Mouse (Mus musculus) ovary, postnatal 10 days (tissue): Measurements from ENCODE around the gene Dhrs4.

ENCODE experiments used
- DNase-seq: peaks from one replicate; pipeline ENCODE4 v3.0.0; 2022; ENCODE audit warnings: low spot score

The Dhrs4 gene

GRCm38 (mm10) chr14:55478651-55479599 is at the start of gene Dhrs4:
Dhrs4 (plus strand) TSS chr14:55478758.
- peak; percentile 74 for DNase-seq

- no peak for DNase-seq
Measured at GRCm38 (mm10) chr14:55430255-55430654, 48.3 kb upstream of the Dhrs4 start.

- DNase-seq, result no peak
Measured at GRCm38 (mm10) chr14:55433052-55433451, 45.5 kb upstream of the Dhrs4 start.

GRCm38 (mm10) chr14:55434825-55435224 is 43.7 kb upstream of the Dhrs4 start:
- no peak for DNase-seq

- DNase-seq, result no peak
Measured at GRCm38 (mm10) chr14:55437118-55437517, 41.4 kb upstream of the Dhrs4 start.

- no peak for DNase-seq
Measured at GRCm38 (mm10) chr14:55438193-55438784, 40.3 kb upstream of the Dhrs4 start.

- no peak for DNase-seq
Measured at GRCm38 (mm10) chr14:55457693-55458092, 20.9 kb upstream of the Dhrs4 start.

GRCm38 (mm10) chr14:55458273-55458672 is 20.3 kb upstream of the Dhrs4 start:
- no peak for DNase-seq

- no peak for DNase-seq
Measured at GRCm38 (mm10) chr14:55458761-55459160, 19.8 kb upstream of the Dhrs4 start.

- DNase-seq, result no peak
Measured at GRCm38 (mm10) chr14:55459796-55460195, 18.8 kb upstream of the Dhrs4 start.

- no peak for DNase-seq
Measured at GRCm38 (mm10) chr14:55460297-55460696, 18.3 kb upstream of the Dhrs4 start.

- no peak for DNase-seq
Measured at GRCm38 (mm10) chr14:55461757-55462156, 16.8 kb upstream of the Dhrs4 start.

GRCm38 (mm10) chr14:55466481-55466880 is 12.1 kb upstream of the Dhrs4 start:
- DNase-seq, result no peak

GRCm38 (mm10) chr14:55467108-55467507 is 11.4 kb upstream of the Dhrs4 start:
- DNase-seq, result no peak

- no peak for DNase-seq
Measured at GRCm38 (mm10) chr14:55468301-55468741, 10.2 kb upstream of the Dhrs4 start.

- no peak for DNase-seq
Measured at GRCm38 (mm10) chr14:55469041-55469440, 9.5 kb upstream of the Dhrs4 start.

- no peak for DNase-seq
Measured at GRCm38 (mm10) chr14:55469821-55470220, 8.7 kb upstream of the Dhrs4 start.

GRCm38 (mm10) chr14:55470806-55471205 is 7.8 kb upstream of the Dhrs4 start:
- DNase-seq, result no peak

- no peak for DNase-seq
Measured at GRCm38 (mm10) chr14:55475654-55476053, 2.9 kb upstream of the Dhrs4 start.

- DNase-seq, result no peak
Measured at GRCm38 (mm10) chr14:55477421-55477820, 1.1 kb upstream of the Dhrs4 start.

GRCm38 (mm10) chr14:55477829-55478228 is 729 bp upstream of the Dhrs4 start:
- DNase-seq, result no peak

GRCm38 (mm10) chr14:55479629-55480028 is 1.1 kb downstream of the Dhrs4 start:
- DNase-seq, result no peak

- DNase-seq, result no peak
Measured at GRCm38 (mm10) chr14:55484430-55485085, 6.0 kb downstream of the Dhrs4 start.
